Mouse (Mus musculus) neural tube, embryonic 13.5 days (tissue): ENCODE results near the gene Prr5. TPM values are rescaled to one million over a fixed set of nuclear protein-coding genes. Genes with fewer than 3 reads are reported as not detected.

Experiments used
- ATAC-seq: fragments of 200-750 bp; cut with Nextera tagmentation; 2 replicates; pipeline ENCODE4 v1.8.0; 2017; ENCODE audit warnings: low read depth, mild to moderate bottlenecking, moderate TSS enrichment, moderate library complexity
- H3K27ac ChIP-seq: fragments of 300-500 bp; sonication (generic); replicated peaks from 2 replicates; pipeline ENCODE4 v1.5.1; 2015; ENCODE audit warnings: moderate library complexity, mild to moderate bottlenecking, inconsistent platforms
- H3K27me3 ChIP-seq: fragments of 300-500 bp; sonication (generic); 2 replicates; pipeline ENCODE4 v1.6.1; 2015; ENCODE audit warnings: mild to moderate bottlenecking, inconsistent platforms
- H3K36me3 ChIP-seq: fragments of 300-500 bp; sonication (generic); 2 replicates; pipeline ENCODE4 v1.6.1; 2015; ENCODE audit warnings: mild to moderate bottlenecking, inconsistent platforms
- H3K4me1 ChIP-seq: fragments of 300-500 bp; sonication (generic); replicated peaks from 2 replicates; pipeline ENCODE4 v1.6.1; 2015; ENCODE audit warnings: inconsistent platforms
- H3K4me2 ChIP-seq: fragments of 300-500 bp; sonication (generic); 2 replicates; pipeline ENCODE4 v1.6.1; 2015; ENCODE audit warnings: inconsistent platforms, mild to moderate bottlenecking, moderate library complexity
- H3K4me3 ChIP-seq: fragments of 300-500 bp; sonication (generic); 2 replicates; pipeline ENCODE4 v1.5.1; 2015; ENCODE audit warnings: mild to moderate bottlenecking, inconsistent platforms
- H3K9ac ChIP-seq: fragments of 300-500 bp; sonication (generic); 2 replicates; pipeline ENCODE4 v1.6.1; 2015; ENCODE audit warnings: moderate library complexity, mild to moderate bottlenecking, inconsistent platforms
- H3K9me3 ChIP-seq: fragments of 300-500 bp; sonication (generic); 2 replicates; pipeline ENCODE4 v1.6.1; 2016; ENCODE audit warnings: inconsistent platforms
- WGBS: fragments of 180-500 bp; shearing (Covaris S2); methylation state at CpG from one replicate; pipeline ENCODE4 v1.1.7; 2015; 5-methylcytosine and 5-hydroxymethylcytosine counted together
- polyA plus RNA-seq: library from polyadenylated mRNA; unstranded; fragments of >200 nt; fragmentation: Nextera tagmentation; extraction: Ambion mirVana; gene quantifications from 2 replicates; pipeline ENCODE4 v1.2.1, GENCODE M21; 2015

Prr5 gene
- polyA plus RNA-seq, 1 experiment from 2014 or later = 24.2 TPM

DNA sequence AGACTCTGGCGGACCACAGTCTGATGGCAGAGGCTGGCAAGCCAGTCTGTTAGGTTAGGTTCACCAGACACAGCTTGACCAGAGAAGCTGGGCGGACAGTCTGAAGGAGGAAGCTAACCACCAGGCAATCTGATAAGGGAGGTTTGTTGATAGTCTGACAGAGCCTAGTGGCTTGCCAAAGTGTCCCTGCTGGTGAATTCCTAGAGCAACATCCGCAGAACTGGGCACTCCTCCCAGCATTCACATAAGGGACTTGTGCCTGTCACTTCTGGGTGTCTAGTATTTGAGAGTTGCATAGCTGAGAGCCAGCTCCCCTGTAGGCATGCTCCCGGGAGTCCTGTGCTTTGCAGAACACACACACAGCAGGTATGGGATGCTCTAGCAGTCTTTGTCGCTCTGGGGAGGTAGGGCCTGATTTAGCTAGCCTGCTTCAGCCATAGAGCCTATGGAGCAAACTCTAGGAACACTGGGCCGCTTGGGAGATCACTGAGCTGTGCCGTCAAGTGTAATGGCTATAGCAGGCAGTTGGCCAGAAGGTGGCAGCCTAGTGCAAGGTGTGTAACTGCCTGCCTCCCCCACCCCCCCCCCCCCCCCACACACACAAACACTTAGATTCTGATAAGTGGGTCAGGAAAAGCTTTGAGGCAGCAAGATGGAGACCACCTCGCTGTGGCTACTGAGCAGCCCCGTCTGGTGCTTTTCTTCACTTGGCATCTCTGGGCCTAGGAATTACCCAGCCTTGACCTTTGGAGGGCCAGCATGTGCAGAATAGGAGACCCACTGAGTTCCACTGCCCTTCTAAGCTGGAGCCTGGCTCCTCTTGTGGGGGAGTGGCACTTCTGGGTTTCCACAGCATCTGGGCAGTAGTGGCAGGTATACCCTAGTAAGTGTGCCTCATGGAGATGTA is 2.2 kb downstream of the Prr5 start:
- H3K27ac ChIP-seq = no peak overlapping the region
- no peak overlapping the region for H3K4me2 ChIP-seq
- H3K36me3 ChIP-seq = no peaks in the 10 kb centered on the region
- no peaks in the 10 kb centered on the region for H3K27me3 ChIP-seq
- peaks cover 18% of the 10 kb centered on the region for H3K4me1 ChIP-seq
- ATAC-seq = no peak
- H3K9me3 ChIP-seq = no peaks in the 10 kb centered on the region
- 59% methylated on average over 9 of the region's 9 CpGs for WGBS
- no peak overlapping the region for H3K9ac ChIP-seq
- no peak overlapping the region for H3K4me3 ChIP-seq

GRCm38 (mm10) chr15:84672308-84672615 is 2.8 kb downstream of the Prr5 start:
- Histone ChIP-seq H3K4me1 (peaks cover 16% of the 10 kb centered on the region), H3K4me2 (no peak overlapping the region), H3K27ac (no peak overlapping the region), H3K9me3 (no peaks in the 10 kb centered on the region), H3K36me3 (no peaks in the 10 kb centered on the region), H3K27me3 (no peaks in the 10 kb centered on the region), H3K9ac (no peak overlapping the region), H3K4me3 (no peak overlapping the region)
- no peak for ATAC-seq
- WGBS = 86% methylated on average over 4 of the region's 4 CpGs

DNA sequence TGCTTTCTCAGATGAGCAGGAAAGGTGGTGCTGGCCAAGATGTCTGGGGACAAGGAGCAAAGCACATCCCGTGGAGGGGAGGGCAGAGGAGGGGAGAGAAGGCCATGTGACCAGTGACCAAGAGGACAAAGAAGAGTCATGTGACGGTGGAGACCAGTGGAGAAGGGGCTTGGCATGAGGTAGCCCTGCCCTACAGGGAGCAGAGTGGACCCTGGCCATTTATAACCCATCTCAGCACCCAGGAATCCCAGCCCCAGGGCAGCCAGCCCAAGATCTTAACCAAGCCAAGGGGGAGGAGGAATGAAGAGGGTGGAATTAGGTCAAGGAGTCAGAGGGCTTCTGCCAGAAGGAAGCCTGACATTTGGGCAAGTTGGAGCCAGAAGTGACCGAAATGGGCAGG is 3.2 kb downstream of the Prr5 start:
- no peaks in the 10 kb centered on the region for H3K9me3 ChIP-seq
- H3K9ac ChIP-seq = no peak overlapping the region
- H3K27ac ChIP-seq = no peak overlapping the region
- peaks cover 16% of the 10 kb centered on the region for H3K4me1 ChIP-seq
- no peak overlapping the region for H3K4me3 ChIP-seq
- no peak for ATAC-seq
- H3K36me3 ChIP-seq = no peaks in the 10 kb centered on the region
- no peaks in the 10 kb centered on the region for H3K27me3 ChIP-seq
- 64% methylated on average over 3 of the region's 3 CpGs for WGBS
- H3K4me2 ChIP-seq = no peak overlapping the region

- no peak for ATAC-seq
- WGBS = 76% methylated on average over 11 of the region's 11 CpGs
- Histone ChIP-seq H3K9ac (no peak overlapping the region), H3K36me3 (no peaks in the 10 kb centered on the region), H3K27me3 (peaks cover 2% of the 10 kb centered on the region; the same call in 1 of the 2 replicates), H3K9me3 (no peaks in the 10 kb centered on the region), H3K4me1 (peaks cover 11% of the 10 kb centered on the region), H3K27ac (no peak overlapping the region), H3K4me3 (no peak overlapping the region), H3K4me2 (no peak overlapping the region)
Measured at GRCm38 (mm10) chr15:84674329-84675067, 5.1 kb downstream of the Prr5 start.

DNA sequence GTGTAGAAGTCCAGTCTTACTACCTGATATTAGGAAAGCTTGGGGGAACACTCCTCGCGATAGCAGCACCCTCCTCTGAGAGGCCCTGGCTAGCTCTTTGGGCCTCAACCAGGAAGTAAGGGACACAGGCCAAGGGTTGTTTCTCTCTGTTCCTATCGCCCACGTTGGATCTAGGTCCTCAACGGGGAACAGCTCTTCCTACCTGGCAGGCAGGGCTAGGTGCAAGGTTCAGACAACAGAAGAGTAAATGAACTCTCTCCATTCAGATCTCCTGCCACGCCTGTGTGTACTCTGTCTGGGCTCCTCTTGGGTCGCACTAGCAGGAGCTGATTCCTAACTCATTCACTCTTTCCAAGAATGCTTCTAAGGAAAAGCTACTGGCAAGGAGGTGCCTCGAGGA is 5.9 kb downstream of the Prr5 start:
- Histone ChIP-seq H3K36me3 (no peaks in the 10 kb centered on the region), H3K4me3 (no peak overlapping the region), H3K4me2 (no peak overlapping the region), H3K4me1 (peaks cover 7% of the 10 kb centered on the region), H3K27ac (no peak overlapping the region), H3K27me3 (peaks cover 10% of the 10 kb centered on the region), H3K9me3 (no peaks in the 10 kb centered on the region), H3K9ac (no peak overlapping the region)
- 85% methylated on average over 8 of the region's 8 CpGs for WGBS
- ATAC-seq = no peak

- no peak overlapping the region for H3K27ac ChIP-seq
- H3K9ac ChIP-seq = no peak overlapping the region
- H3K27me3 ChIP-seq = peaks cover 25% of the 10 kb centered on the region
- ATAC-seq = no peak
- no peak overlapping the region for H3K4me2 ChIP-seq
- 61% methylated on average over 11 of the region's 11 CpGs for WGBS
- H3K9me3 ChIP-seq = no peaks in the 10 kb centered on the region
- no peak overlapping the region for H3K4me3 ChIP-seq
- H3K36me3 ChIP-seq = no peaks in the 10 kb centered on the region
- peaks cover 29% of the 10 kb centered on the region for H3K4me1 ChIP-seq
Measured at GRCm38 (mm10) chr15:84677943-84678342, 8.5 kb downstream of the Prr5 start.

DNA sequence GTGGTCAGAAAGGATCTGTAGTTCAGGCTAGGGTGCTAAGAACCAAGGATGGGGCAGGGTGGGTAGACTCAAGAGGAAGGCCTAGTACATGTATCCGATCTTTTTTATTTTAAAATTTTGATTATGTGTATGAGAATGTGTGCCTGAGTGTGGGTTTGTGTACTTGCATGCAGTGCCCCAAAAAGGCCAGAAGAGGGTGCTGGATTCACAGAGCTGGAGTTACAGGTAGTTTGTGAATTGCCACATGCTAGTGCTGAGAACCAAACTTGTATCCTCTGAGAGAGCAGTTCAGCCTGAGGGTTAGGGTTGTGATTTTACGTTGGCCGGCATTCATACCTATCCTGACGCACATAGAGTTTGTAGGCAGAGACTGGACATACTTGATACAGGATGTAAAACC is 9.7 kb downstream of the Prr5 start:
- no peak for ATAC-seq
- Histone ChIP-seq H3K27me3 (peaks cover 25% of the 10 kb centered on the region), H3K36me3 (no peaks in the 10 kb centered on the region), H3K9me3 (no peaks in the 10 kb centered on the region), H3K4me2 (no peak overlapping the region), H3K9ac (no peak overlapping the region), H3K27ac (no peak overlapping the region), H3K4me3 (no peak overlapping the region), H3K4me1 (peaks cover 29% of the 10 kb centered on the region)
- 94% methylated on average over 4 of the region's 4 CpGs for WGBS

DNA sequence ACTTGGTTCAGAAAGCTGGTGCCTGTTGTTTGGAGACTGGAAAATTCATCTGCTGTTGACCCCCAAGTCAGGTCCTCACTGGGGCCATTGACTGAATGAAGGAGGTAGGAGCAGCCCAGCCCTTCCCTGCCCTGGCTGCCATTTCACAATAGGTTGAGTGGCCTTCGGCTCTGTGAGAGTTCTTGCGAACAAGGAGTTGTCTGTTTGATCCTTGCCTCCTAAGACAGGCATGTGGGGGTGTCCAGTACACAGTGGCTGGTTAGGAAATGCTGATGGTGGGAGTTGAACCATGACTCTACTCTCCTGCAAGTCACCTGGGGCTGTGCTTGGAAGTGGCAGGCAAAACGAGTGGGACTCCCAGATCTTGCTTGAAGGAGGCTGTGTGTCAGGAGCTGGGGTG is 10.4 kb downstream of the Prr5 start:
- WGBS = 79% methylated on average over 3 of the region's 3 CpGs
- no peak overlapping the region for H3K4me2 ChIP-seq
- no peak overlapping the region for H3K9ac ChIP-seq
- H3K9me3 ChIP-seq = no peaks in the 10 kb centered on the region
- peaks cover 25% of the 10 kb centered on the region for H3K27me3 ChIP-seq
- H3K4me3 ChIP-seq = no peak overlapping the region
- H3K4me1 ChIP-seq = peaks cover 29% of the 10 kb centered on the region
- ATAC-seq = no peak
- no peaks in the 10 kb centered on the region for H3K36me3 ChIP-seq
- no peak overlapping the region for H3K27ac ChIP-seq

- H3K4me1 ChIP-seq = peaks cover 29% of the 10 kb centered on the region
- H3K27me3 ChIP-seq = peaks cover 25% of the 10 kb centered on the region
- H3K9me3 ChIP-seq = no peaks in the 10 kb centered on the region
- H3K9ac ChIP-seq = peak overlapping the region; percentile 71
- ATAC-seq = peak; percentile 51
- no peaks in the 10 kb centered on the region for H3K36me3 ChIP-seq
- H3K4me3 ChIP-seq = peak overlapping the region; percentile 52
- H3K27ac ChIP-seq = peak overlapping the region; percentile 38; the same call in 1 of the 2 replicates
- 1% methylated on average over 72 of the region's 77 CpGs for WGBS
- H3K4me2 ChIP-seq = peak overlapping the region; percentile 94
Measured at GRCm38 (mm10) chr15:84680545-84681454, 11.4 kb downstream of the Prr5 start.

DNA sequence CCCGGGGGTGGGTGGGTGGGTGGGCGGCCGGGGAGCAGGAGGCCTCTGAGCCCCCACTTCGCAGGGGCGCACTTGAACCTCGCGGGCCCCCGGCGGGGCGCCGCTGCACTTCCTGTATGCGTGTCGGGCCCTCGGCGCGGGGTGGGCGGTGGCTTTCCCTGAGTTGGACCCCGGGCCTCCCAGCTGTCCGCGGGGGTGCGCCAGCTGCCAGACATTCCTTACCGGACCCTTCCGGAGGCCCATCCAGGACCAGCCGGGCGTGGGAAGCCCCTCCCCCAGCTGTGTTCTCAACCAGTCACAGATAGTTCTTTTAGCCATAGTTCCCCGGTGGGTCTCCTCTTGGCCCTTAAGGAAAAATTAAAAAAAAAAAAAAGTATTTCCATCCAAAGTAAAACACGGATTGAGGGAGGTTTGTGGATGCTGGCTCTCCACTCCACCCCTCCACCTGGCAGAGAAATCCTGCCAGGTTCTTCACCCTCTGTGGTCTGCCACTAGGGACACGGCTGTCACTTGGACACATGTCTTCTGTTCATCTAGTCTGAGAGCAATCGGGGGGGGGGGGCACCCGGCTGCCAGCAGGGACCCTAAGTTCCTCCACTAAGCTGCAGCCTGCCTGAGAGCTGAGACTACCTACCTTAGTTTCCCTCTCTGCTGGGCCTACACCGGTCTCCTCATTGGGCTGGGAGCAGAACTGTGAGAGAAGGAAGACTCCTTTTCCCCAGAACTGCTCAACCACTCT is 12.2 kb downstream of the Prr5 start:
- H3K9ac ChIP-seq = peak overlapping the region; percentile 71
- H3K4me3 ChIP-seq = peak overlapping the region; percentile 52
- peaks cover 25% of the 10 kb centered on the region for H3K27me3 ChIP-seq
- WGBS = 2% methylated on average over 30 of the region's 31 CpGs
- no peaks in the 10 kb centered on the region for H3K9me3 ChIP-seq
- no peaks in the 10 kb centered on the region for H3K36me3 ChIP-seq
- peak; percentile 44; the same call in 1 of the 2 replicates for ATAC-seq
- peak overlapping the region; percentile 94 for H3K4me2 ChIP-seq
- peak overlapping the region; percentile 38; the same call in 1 of the 2 replicates for H3K27ac ChIP-seq
- peaks cover 29% of the 10 kb centered on the region for H3K4me1 ChIP-seq

GRCm38 (mm10) chr15:84682206-84682605 is 12.8 kb downstream of the Prr5 start:
- Histone ChIP-seq H3K9me3 (no peaks in the 10 kb centered on the region), H3K27me3 (peaks cover 25% of the 10 kb centered on the region), H3K9ac (0 out of 2 replicates have a peak overlapping the region, but pooled peaks have one; percentile 71), H3K36me3 (no peaks in the 10 kb centered on the region), H3K4me3 (peak overlapping the region; percentile 52), H3K27ac (peak overlapping the region; percentile 23; the same call in 1 of the 2 replicates), H3K4me1 (peaks cover 29% of the 10 kb centered on the region), H3K4me2 (peak overlapping the region; percentile 94)
- ATAC-seq = no peak
- WGBS = 80% methylated on average over 3 of the region's 3 CpGs
